Mouse (Mus musculus) duodenum, adult 2 months (tissue): ENCODE measurements around the gene Xpr1. TPM values are rescaled to one million over a fixed set of nuclear protein-coding genes. Genes with fewer than 3 reads are reported as not detected.

Experiments
- polyA plus RNA-seq: library from polyadenylated mRNA; depleted of rRNA; stranded (reverse); fragments of >200 nt; gene quantifications from 2 replicates; pipeline ENCODE4 v1.2.3, GENCODE M21; 2012; ENCODE audit warnings: low replicate concordance; rRNA removed

The Xpr1 gene
- 3.7 and 3.8 TPM in 2 replicates for polyA plus RNA-seq

GRCm38 (mm10) chr1:155416701-155417677, at the start of gene Xpr1:
TSS of gene Xpr1 (minus strand) at chr1:155417415.

GRCm38 (mm10) chr1:155243797-155244770, 173.1 kb downstream of the Xpr1 start, which contains the start of gene BC034090:
TSS of gene BC034090 (minus strand) at chr1:155244444.

Other genes starting within 250 kb of the Xpr1 start
- 2.1 and 3.7 TPM in 2 replicates for gene BC034090, start 173.0 kb downstream of the Xpr1 start, polyA plus RNA-seq
- 130 and 231 TPM in 2 replicates for gene Acbd6, start 140.7 kb upstream of the Xpr1 start, polyA plus RNA-seq